Mouse (Mus musculus) left cerebral cortex, postnatal 14 days (tissue): ENCODE results near the gene Colq. TPM values are rescaled to one million over a fixed set of nuclear protein-coding genes. Genes with fewer than 3 reads are reported as not detected.

Experiments
- DNase-seq, 2 experiments: peaks; one replicate each; pipeline ENCODE4 v3.0.0; 2021 to 2022; ENCODE audit warnings: low spot score in 2 of 2, mixed read lengths in 1 of 2
- intact Hi-C: fragments of 180-260 bp; cut with DNase I; formaldehyde crosslinking; loops from one replicate; pipeline ENCODE4 v1.15.1; 2025
- total RNA-seq, 2 experiments: library from RNA; stranded (reverse); gene quantifications; 2 replicates each; pipeline ENCODE4 v1.2.3; 2021

Colq gene
- total RNA-seq, 2 experiments from 2014 or later, result 2.9 to 3.1 TPM

GRCm38 (mm10) chr14:31543885-31544442 is 47.2 kb downstream of the Colq start:
- intact Hi-C loops, result no loop called here
- no peak for DNase-seq

- peak; percentile 9 to 15 for DNase-seq
These were observed 53.8 kb downstream of the Colq start for GRCm38 (mm10) chr14:31537298-31537697.

GRCm38 (mm10) chr14:31532656-31533055 is 58.5 kb downstream of the Colq start:
- intact Hi-C loops, result no loop called here
- DNase-seq, result no peak

More at GRCm38 (mm10) chr14:31537298-31537697, 53.8 kb downstream of the Colq start:
- intact Hi-C loops, result no loop called here

DNA sequence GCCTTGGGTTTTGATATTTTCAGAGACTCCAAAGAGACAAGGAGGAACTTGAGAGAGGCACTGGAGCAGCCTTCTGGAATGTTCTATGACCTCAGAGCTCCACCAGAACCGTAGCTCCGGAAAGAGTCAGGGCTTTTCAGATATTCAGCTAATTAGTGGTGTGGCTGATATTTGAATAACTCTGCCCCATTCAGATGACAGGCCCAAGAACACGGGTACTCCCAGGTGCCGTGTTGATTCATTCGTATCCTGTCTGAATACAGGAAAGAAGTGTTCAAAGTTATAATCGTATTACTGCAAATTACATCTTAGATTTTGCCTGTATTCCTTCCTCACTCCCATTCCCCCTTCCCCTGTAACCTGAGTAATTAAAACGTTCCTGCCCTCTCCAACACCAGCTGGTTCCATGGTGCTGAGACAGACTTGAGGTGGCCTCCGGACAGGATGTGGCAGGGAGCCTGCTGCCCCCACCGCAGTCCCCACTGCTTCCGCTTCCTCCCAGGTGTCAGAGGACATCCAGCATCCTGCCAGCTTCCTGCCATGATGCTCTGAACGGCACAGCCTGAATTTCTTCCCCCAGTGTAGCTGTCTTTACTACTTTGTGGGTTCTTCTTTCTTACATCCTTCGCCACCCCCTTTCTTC is 59.5 kb downstream of the Colq start:
- intact Hi-C loops, result no loop called here

GRCm38 (mm10) chr14:31530847-31531246 is 60.3 kb downstream of the Colq start:
- no peak for DNase-seq
- intact Hi-C loops, result no loop called here

More for the DNA sequence above, 59.5 kb downstream of the Colq start:
- DNase-seq, result no peak

- DNase-seq, result no peak
- intact Hi-C loops, result no loop called here
These were observed 65.9 kb downstream of the Colq start for GRCm38 (mm10) chr14:31525040-31525810.

DNA sequence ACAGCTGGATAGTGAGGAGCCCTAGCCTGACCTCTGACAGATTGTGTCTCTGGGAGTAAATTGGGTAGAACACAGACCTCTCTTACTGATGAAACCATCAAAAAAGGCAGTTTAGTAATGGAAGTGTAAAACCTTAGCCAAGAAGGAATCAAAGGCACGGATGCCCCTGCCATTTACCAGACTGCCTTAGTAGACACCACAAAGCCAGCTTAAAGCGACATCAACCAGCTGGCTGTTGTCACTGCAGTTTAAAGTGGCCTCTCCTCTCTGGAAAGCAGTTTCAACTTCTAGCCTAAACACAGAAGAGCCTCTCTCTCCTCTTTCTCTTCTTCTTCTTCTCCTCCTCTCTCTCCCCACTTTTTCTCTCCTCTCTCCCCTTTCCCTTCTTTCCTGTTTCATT is 69.8 kb downstream of the Colq start:
- intact Hi-C loops, result loop anchor here (5.0 kb wide), 1 partner anchor 81 kb away; no protein-coding TSS in a partner anchor
- no peak for DNase-seq

DNA sequence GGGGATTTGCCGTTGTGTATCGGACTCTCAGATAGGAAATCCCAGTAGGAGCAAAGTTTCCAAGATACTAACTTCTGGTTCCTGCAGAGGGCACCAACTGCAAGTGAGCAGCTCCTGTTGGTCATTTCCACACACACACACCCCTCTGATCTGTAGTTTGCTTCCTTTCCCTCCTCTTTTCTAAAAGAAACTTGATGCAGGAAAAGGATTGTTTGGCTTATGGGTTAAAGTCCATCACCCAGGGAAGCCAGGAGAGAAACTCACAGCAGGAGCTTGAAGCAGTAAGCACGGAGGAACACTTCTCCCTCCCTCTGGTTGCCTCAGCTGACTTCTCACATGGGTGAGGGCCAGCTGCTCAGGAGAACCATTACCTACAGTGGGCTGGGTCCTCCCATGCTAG is 72.0 kb downstream of the Colq start:
- peak in 1 of 2 experiments; percentile 30 for DNase-seq
- intact Hi-C loops, result no loop called here

GRCm38 (mm10) chr14:31515895-31516294 is 75.2 kb downstream of the Colq start:
- no peak for DNase-seq
- intact Hi-C loops, result no loop called here

DNA sequence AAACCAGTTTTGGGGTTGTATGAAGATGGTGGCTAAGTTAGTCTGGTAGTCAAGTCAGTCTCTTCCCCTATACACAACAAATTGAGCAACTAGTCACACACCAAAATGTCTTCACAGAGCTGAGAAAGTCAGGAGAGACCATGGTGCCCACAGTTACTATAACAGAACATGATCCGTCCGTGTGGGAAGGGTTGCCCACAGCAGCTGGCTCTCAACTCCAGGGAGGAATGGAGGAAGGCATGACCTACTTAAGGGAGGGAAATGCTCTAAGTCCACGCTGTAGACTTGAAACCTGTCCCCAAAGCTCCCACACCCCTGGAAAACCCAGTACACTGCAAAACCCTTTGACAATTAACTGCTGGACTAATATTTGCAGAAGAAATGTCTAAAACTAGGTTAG is 80.8 kb downstream of the Colq start:
- intact Hi-C loops, result no loop called here
- no peak for DNase-seq

- DNase-seq, result no peak
- intact Hi-C loops, result no loop called here
These were observed 81.2 kb downstream of the Colq start for GRCm38 (mm10) chr14:31509911-31510310.

DNA sequence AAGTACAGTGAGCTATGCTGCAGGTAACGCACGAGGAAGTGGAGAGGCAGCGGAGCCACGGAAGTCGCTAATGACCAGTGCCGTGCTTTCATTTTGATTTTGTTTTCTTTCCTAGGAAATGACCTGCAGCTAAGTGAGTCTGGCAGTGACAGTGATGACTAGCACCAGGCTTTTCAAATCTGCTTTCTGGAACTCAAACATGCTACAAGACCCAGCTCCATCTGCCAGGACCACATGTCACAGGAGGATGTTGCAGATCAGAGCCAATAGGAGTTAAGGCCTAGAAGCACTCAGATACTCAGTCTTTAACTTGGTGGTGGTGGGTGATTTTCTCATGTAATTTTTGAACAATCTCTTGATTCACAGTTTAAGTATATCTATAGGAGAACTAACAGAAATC is 84.7 kb downstream of the Colq start:
- intact Hi-C loops, result no loop called here
- DNase-seq, result no peak

DNA sequence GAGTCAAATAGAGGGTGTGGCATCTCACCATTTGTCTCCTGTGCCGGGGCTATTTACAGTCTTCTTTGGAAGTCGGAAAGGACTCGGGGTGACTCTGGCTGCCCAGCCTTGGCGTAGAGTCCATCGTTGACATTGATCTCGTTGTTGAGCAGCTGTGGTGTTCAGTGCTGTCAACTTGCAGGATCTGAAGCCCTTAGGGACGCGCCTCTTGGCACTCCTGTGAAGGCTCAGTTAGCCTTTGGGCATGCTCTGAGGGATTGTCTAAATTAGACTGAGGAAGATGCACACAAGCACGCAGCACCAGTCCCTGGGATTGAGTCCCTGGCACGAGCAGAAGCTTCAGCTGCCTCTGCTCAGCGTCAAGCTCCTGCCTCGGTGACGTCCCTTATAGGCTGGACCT is 87.7 kb downstream of the Colq start:
- intact Hi-C loops, result no loop called here

GRCm38 (mm10) chr14:31499526-31499925 is 91.6 kb downstream of the Colq start:
- intact Hi-C loops, result no loop called here
- DNase-seq, result no peak

More for the DNA sequence above, 87.7 kb downstream of the Colq start:
- DNase-seq, result no peak

GRCm38 (mm10) chr14:31496241-31496646 is 94.9 kb downstream of the Colq start:
- intact Hi-C loops, result no loop called here
- no peak for DNase-seq

DNA sequence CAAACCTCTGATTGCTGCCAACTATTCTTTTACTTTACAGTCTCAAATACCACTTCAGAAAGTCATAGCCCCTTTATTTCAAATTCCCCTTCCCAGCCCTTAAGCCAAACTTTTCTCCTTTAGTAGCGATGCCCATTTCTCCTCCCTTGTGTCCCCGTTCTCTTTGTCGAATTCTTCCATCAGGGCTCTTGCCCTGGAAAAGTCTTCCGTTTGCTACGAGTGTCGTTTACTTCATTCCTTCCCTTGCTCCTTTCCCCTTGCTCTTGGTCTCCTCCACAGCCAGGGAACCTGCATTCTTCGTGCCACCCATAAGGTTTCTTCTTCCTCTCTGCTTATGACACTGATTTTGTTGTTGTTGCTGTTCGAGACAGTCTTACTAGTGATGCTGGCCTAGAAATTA is 95.6 kb downstream of the Colq start:
- intact Hi-C loops, result no loop called here
- DNase-seq, result no peak

DNA sequence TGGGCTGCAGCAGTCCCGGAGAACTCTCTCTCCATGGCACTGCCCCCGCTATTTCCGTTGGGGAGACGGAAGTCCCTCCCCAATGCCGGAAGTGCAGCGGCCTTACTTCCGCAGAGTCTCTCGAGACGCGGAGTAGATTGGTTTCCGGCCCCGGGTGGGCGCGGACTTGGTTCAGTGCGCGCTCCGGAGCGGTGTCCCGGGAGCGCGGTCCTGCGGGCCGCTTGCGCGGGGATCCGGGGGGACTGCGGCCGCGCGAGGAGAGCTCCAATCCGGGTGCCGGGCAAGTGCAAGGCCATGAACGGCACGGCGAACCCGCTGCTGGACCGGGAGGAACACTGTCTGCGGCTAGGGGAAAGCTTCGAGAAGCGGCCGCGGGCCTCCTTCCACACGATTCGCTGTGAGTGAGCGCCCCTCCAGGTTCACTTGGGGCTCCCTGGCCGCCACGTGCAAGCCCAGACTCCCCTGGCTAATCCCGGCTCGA is 96.1 kb downstream of the Colq start, which contains the start of gene Mettl6:
Gene Mettl6 (minus strand): TSS at position 66 of the 481 bp plus-strand sequence.
- intact Hi-C loops, result no loop called here
- DNase-seq, result peak; percentile 87 to 90

GRCm38 (mm10) chr14:31494349-31494974 is 96.7 kb downstream of the Colq start, which contains the start of gene Eaf1:
Gene Eaf1, plus strand, starts transcription at chr14:31494399.
- peak in 1 of 2 experiments; percentile 17 for DNase-seq
- intact Hi-C loops, result no loop called here

- DNase-seq, result no peak
- intact Hi-C loops, result no loop called here
These were observed 97.2 kb downstream of the Colq start for GRCm38 (mm10) chr14:31493901-31494300.

DNA sequence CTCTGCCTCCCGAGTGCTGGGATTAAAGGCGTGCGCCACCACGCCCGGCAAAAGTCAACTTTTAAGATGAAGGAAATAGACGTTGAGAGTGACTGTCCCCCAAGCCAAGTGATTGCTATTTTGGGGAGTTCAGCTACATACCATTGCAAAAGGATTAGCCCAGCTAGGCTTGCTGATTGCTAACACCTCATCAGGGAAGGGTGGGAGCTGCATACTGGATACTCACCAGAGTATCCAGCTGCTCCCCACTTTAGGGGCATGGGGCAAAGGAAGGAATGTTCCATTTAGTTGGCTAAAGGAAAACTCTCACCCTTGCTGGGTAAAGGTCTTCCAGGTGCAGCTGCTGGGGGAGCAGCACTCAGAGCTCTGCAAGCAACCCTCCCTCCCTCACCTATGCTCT is 103.1 kb downstream of the Colq start:
- intact Hi-C loops, result no loop called here
- DNase-seq, result no peak
